Mouse (Mus musculus): ENCODE results near the gene Rabgap1. TPM values are rescaled to one million over a fixed set of nuclear protein-coding genes. Genes with fewer than 3 reads are reported as not detected.

Gene Rabgap1
- polyA plus RNA-seq, 1 experiment: 0.09 TPM

- Histone ChIP-seq H3K9me3 (ENCODE audit: control insufficient read depth, low read length) (no peaks in the 10 kb centered on the region), H3K36me3 (ENCODE audit: control insufficient read depth) (peaks cover 4% of the 10 kb centered on the region), H3K4me1 (ENCODE audit: control insufficient read depth) (no peaks in the 10 kb centered on the region), H3K27me3 (ENCODE audit: control insufficient read depth) (no peaks in the 10 kb centered on the region), H3K4me3 (replicated peaks) (no peak overlapping the region)
- no peak for TF ChIP-seq GATA1 (IDR thresholded peaks at IDR 0.05; ENCODE audit: low read length)
- no peak for TF ChIP-seq TAL1 (IDR thresholded peaks at IDR 0.05; ENCODE audit: low read length)
These were observed 133.6 kb downstream of the Rabgap1 start for GRCm38 (mm10) chr2:37576661-37577060.

- no peak overlapping the region for H3K4me3 ChIP-seq (replicated peaks)
- H3K4me1 ChIP-seq (ENCODE audit: control insufficient read depth): no peaks in the 10 kb centered on the region
- H3K27me3 ChIP-seq (ENCODE audit: control insufficient read depth): no peaks in the 10 kb centered on the region
- TF ChIP-seq TAL1 (IDR thresholded peaks at IDR 0.05; ENCODE audit: low read length) (no peak), GATA1 (IDR thresholded peaks at IDR 0.05; ENCODE audit: low read length) (no peak)
- no peaks in the 10 kb centered on the region for H3K9me3 ChIP-seq (ENCODE audit: control insufficient read depth, low read length)
- H3K36me3 ChIP-seq (ENCODE audit: control insufficient read depth): peaks cover 4% of the 10 kb centered on the region
These were observed 135.1 kb downstream of the Rabgap1 start for GRCm38 (mm10) chr2:37578185-37578584.

GRCm38 (mm10) chr2:37587919-37588318, 144.8 kb downstream of the Rabgap1 start:
- no peaks in the 10 kb centered on the region for H3K27me3 ChIP-seq (ENCODE audit: control insufficient read depth)
- no peak overlapping the region for H3K4me3 ChIP-seq (replicated peaks)
- no peaks in the 10 kb centered on the region for H3K9me3 ChIP-seq (ENCODE audit: control insufficient read depth, low read length)
- TF ChIP-seq TAL1 (IDR thresholded peaks at IDR 0.05; ENCODE audit: low read length) (no peak), GATA1 (IDR thresholded peaks at IDR 0.05; ENCODE audit: low read length) (no peak)
- peaks cover 9% of the 10 kb centered on the region for H3K36me3 ChIP-seq (ENCODE audit: control insufficient read depth)
- H3K4me1 ChIP-seq (ENCODE audit: control insufficient read depth): no peaks in the 10 kb centered on the region

Other genes with a start within 250 kb of the Rabgap1 start
- gene Olfr366, start 231.7 kb upstream of the Rabgap1 start, polyA plus RNA-seq (2012): not detected in 2 replicates
- gene Olfr368, start 116.8 kb upstream of the Rabgap1 start, polyA plus RNA-seq (2012): not detected in 2 replicates
- gene Pdcl, start 83.9 kb upstream of the Rabgap1 start, polyA plus RNA-seq (2012): 0.05 and 0.12 TPM in 2 replicates
- gene Rc3h2, start 20.4 kb upstream of the Rabgap1 start, polyA plus RNA-seq (2012): 0.03 and 0.07 TPM in 2 replicates
- 0.03 TPM in 1 of 2 replicates, not detected in the other for gene Zbtb26, start 144 bp upstream of the Rabgap1 start, polyA plus RNA-seq (2012)
- gene Zbtb6, start 108 bp upstream of the Rabgap1 start, polyA plus RNA-seq (2012): 0.01 and 0.04 TPM in 2 replicates
- gene Gpr21, start 73.1 kb downstream of the Rabgap1 start, polyA plus RNA-seq (2012): not detected in 2 replicates